Mouse (Mus musculus): Measurements from ENCODE around the gene Suv39h1. TPM values are rescaled to one million over a fixed set of nuclear protein-coding genes. Genes with fewer than 3 reads are reported as not detected.
"Not testable (repeated sequence)": the region's sequence is repeated elsewhere in the genome, so short reads cannot be mapped to it uniquely, and the experiment has no call there.

Gene Suv39h1
- total and polyA plus RNA-seq, 2 experiments from 2014 or later, result 32.0 to 34.8 TPM

- peak; percentile 55 for ATAC-seq (ENCODE audit: low FRiP score)
- no peak overlapping the region for H3K4me3 ChIP-seq (ENCODE audit: low read depth, low read length)
These were observed 26.5 kb upstream of the Suv39h1 start for GRCm38 (mm10) chrX:8101017-8101416.

GRCm38 (mm10) chrX:8099435-8099834 is 24.9 kb upstream of the Suv39h1 start:
- Histone ChIP-seq H3K27ac (ENCODE audit: low read depth, low read length) (no peak overlapping the region), H3K9ac (replicated peaks; ENCODE audit: low read length, poor library complexity, severe bottlenecking) (no peak overlapping the region), H3K4me2 (ENCODE audit: low read depth, low read length, poor library complexity, severe bottlenecking) (no peak overlapping the region), H3K9me3 (ENCODE audit: low read length) (no peaks in the 10 kb centered on the region), H3K4me3 (ENCODE audit: low read depth, low read length) (no peak overlapping the region), H3K4me1 (ENCODE audit: insufficient read depth, low read length) (no peaks in the 10 kb centered on the region), H3K27me3 (ENCODE audit: insufficient read depth, low read length) (no peaks in the 10 kb centered on the region), H3K36me3 (ENCODE audit: insufficient read depth, low read length) (no peaks in the 10 kb centered on the region)
- ATAC-seq (ENCODE audit: low FRiP score) (no peak), DNase-seq (ENCODE audit: low spot score) (no peak)
- 64% methylated on average over 4 of the region's 4 CpGs for WGBS
- no peak for TF ChIP-seq CTCF (IDR thresholded peaks at IDR 0.05)

More at GRCm38 (mm10) chrX:8101017-8101416, 26.5 kb upstream of the Suv39h1 start:
- Histone ChIP-seq H3K9me3 (ENCODE audit: low read length) (no peaks in the 10 kb centered on the region), H3K27ac (ENCODE audit: low read depth, low read length) (peak overlapping the region; percentile 69), H3K36me3 (ENCODE audit: insufficient read depth, low read length) (no peaks in the 10 kb centered on the region), H3K4me1 (ENCODE audit: insufficient read depth, low read length) (no peaks in the 10 kb centered on the region), H3K9ac (replicated peaks; ENCODE audit: low read length, poor library complexity, severe bottlenecking) (no peak overlapping the region), H3K27me3 (ENCODE audit: insufficient read depth, low read length) (no peaks in the 10 kb centered on the region), H3K4me2 (ENCODE audit: low read depth, low read length, poor library complexity, severe bottlenecking) (no peak overlapping the region)
- WGBS, result 16% methylated on average over 3 of the region's 3 CpGs
- peak; percentile 94 for DNase-seq (ENCODE audit: low spot score)
- TF ChIP-seq CTCF (IDR thresholded peaks at IDR 0.05), result peak; percentile 75

GRCm38 (mm10) chrX:8096787-8097242 is 22.3 kb upstream of the Suv39h1 start:
- no peak for TF ChIP-seq CTCF (IDR thresholded peaks at IDR 0.05)
- Histone ChIP-seq H3K4me3 (ENCODE audit: low read depth, low read length) (peak overlapping the region; percentile 25), H3K9me3 (ENCODE audit: low read length) (no peaks in the 10 kb centered on the region), H3K4me1 (ENCODE audit: insufficient read depth, low read length) (no peaks in the 10 kb centered on the region), H3K36me3 (ENCODE audit: insufficient read depth, low read length) (no peaks in the 10 kb centered on the region), H3K27me3 (ENCODE audit: insufficient read depth, low read length) (no peaks in the 10 kb centered on the region), H3K9ac (replicated peaks; ENCODE audit: low read length, poor library complexity, severe bottlenecking) (no peak overlapping the region), H3K27ac (ENCODE audit: low read depth, low read length) (peak overlapping the region; percentile 59; the same call in 1 of the 2 replicates), H3K4me2 (ENCODE audit: low read depth, low read length, poor library complexity, severe bottlenecking) (peak overlapping the region; percentile 24; the same call in 1 of the 2 replicates)
- ATAC-seq (ENCODE audit: low FRiP score) (peak; percentile 96), DNase-seq (ENCODE audit: low spot score) (peak; percentile 97)
- WGBS, result 15% methylated on average over 17 of the region's 19 CpGs

GRCm38 (mm10) chrX:8096068-8096786 is 21.7 kb upstream of the Suv39h1 start:
- Histone ChIP-seq H3K4me3 (ENCODE audit: low read depth, low read length) (peak overlapping the region; percentile 25; the same call in 1 of the 2 replicates), H3K9ac (replicated peaks; ENCODE audit: low read length, poor library complexity, severe bottlenecking) (peak overlapping the region; percentile 42; the same call in 1 of the 2 replicates), H3K4me2 (ENCODE audit: low read depth, low read length, poor library complexity, severe bottlenecking) (peak overlapping the region; percentile 34)
- not testable (repeated sequence) for DNase-seq (ENCODE audit: low spot score); H3K4me1 ChIP-seq (ENCODE audit: insufficient read depth, low read length); H3K36me3 ChIP-seq (ENCODE audit: insufficient read depth, low read length); H3K9me3 ChIP-seq (ENCODE audit: low read length); H3K27ac ChIP-seq (ENCODE audit: low read depth, low read length); H3K27me3 ChIP-seq (ENCODE audit: insufficient read depth, low read length)
- WGBS, result 36% methylated on average over 9 of the region's 48 CpGs
- ATAC-seq (ENCODE audit: low FRiP score), result peak; percentile 92

GRCm38 (mm10) chrX:8095546-8095945 is 21.0 kb upstream of the Suv39h1 start:
- ATAC-seq (ENCODE audit: low FRiP score), result no peak
- 81% methylated on average over 10 of the region's 10 CpGs for WGBS
- no peak overlapping the region for H3K27ac ChIP-seq (ENCODE audit: low read depth, low read length)
- no peaks in the 10 kb centered on the region for H3K36me3 ChIP-seq (ENCODE audit: insufficient read depth, low read length)
- H3K9me3 ChIP-seq (ENCODE audit: low read length), result no peaks in the 10 kb centered on the region
- H3K4me1 ChIP-seq (ENCODE audit: insufficient read depth, low read length), result no peaks in the 10 kb centered on the region
- H3K4me3 ChIP-seq (ENCODE audit: low read depth, low read length), result peak overlapping the region; percentile 22; the same call in 1 of the 2 replicates
- DNase-seq (ENCODE audit: low spot score), result no peak
- no peaks in the 10 kb centered on the region for H3K27me3 ChIP-seq (ENCODE audit: insufficient read depth, low read length)
- no peak for TF ChIP-seq CTCF (IDR thresholded peaks at IDR 0.05)
- peak overlapping the region; percentile 42; the same call in 1 of the 2 replicates for H3K9ac ChIP-seq (replicated peaks; ENCODE audit: low read length, poor library complexity, severe bottlenecking)
- H3K4me2 ChIP-seq (ENCODE audit: low read depth, low read length, poor library complexity, severe bottlenecking), result peak overlapping the region; percentile 34

GRCm38 (mm10) chrX:8090954-8091347 is 16.4 kb upstream of the Suv39h1 start:
- not testable (repeated sequence) for H3K4me1 ChIP-seq (ENCODE audit: insufficient read depth, low read length); ATAC-seq (ENCODE audit: low FRiP score); H3K9me3 ChIP-seq (ENCODE audit: low read length); H3K4me2 ChIP-seq (ENCODE audit: low read depth, low read length, poor library complexity, severe bottlenecking); H3K27ac ChIP-seq (ENCODE audit: low read depth, low read length); H3K4me3 ChIP-seq (ENCODE audit: low read depth, low read length); H3K9ac ChIP-seq (replicated peaks; ENCODE audit: low read length, poor library complexity, severe bottlenecking); DNase-seq (ENCODE audit: low spot score); H3K27me3 ChIP-seq (ENCODE audit: insufficient read depth, low read length); H3K36me3 ChIP-seq (ENCODE audit: insufficient read depth, low read length)
- 72% methylated on average over 4 of the region's 5 CpGs for WGBS

Measured in midbrain, postnatal 0 days (tissue).